14 mouse cellular contexts compared by ENCODE assay signal in genomic region chr7:96672322-96672914, GRCm38 (mm10).
DNase-seq lines count a peak whose midpoint lies in the region; ATAC-seq lines count a peak whose summit lies in the region.
"Had no signal": no experiment of that assay in that cellular context is flagged by ENCODE, and none has a peak within 500 bp of the region (broad histone marks: within the 10 kb centered on the region; RNA-seq: fewer than 3 reads in every experiment).

No protein-coding gene starts in this region.

- H3K4me2 ChIP-seq in forebrain, embryonic 13.5 days, result peak overlapping the region; percentile 6; the same call in 1 of the 2 replicates
- H3K4me2 ChIP-seq in intestine, embryonic 16.5 days (ENCODE audit: low read depth, low read length), result no peak overlapping the region
- H3K4me2 ChIP-seq: limb, embryonic 13.5 days had no signal

- no peak overlapping the region for H3K4me3 ChIP-seq in forebrain, embryonic 13.5 days
- H3K4me3 ChIP-seq in intestine, embryonic 16.5 days (ENCODE audit: low read length), result no peak overlapping the region
- H3K4me3 ChIP-seq: gastrocnemius, adult 2 months; limb, embryonic 13.5 days; megakaryocyte, embryonic 14.5 days had no signal

- peaks cover 49% of the 10 kb centered on the region for H3K27me3 ChIP-seq in forebrain, embryonic 13.5 days
- no peaks in the 10 kb centered on the region for H3K27me3 ChIP-seq in intestine, embryonic 16.5 days (replicated peaks; ENCODE audit: control insufficient read depth, insufficient read depth, low read length)

- 2% methylated on average over 6 of the region's 6 CpGs for WGBS in forebrain, embryonic 13.5 days
- WGBS in intestine, embryonic 16.5 days, result 45% methylated on average over 6 of the region's 6 CpGs

- peak; percentile 91 for ATAC-seq in forebrain, embryonic 13.5 days
- no peak for ATAC-seq in intestine, embryonic 16.5 days

- DNase-seq in kidney, adult 9 months, result peak; percentile 6
- no peak for DNase-seq in kidney, adult 18-20 months
- peak; percentile 70 for DNase-seq in brain, adult 2 months (ENCODE audit: low read depth, low spot score)
- DNase-seq in mesoderm, embryonic 11.5 days (ENCODE audit: low read depth, low spot score), result peak; percentile 65
- no peak for DNase-seq in adrenal gland, adult (ENCODE audit: inconsistent age in 2 of 2, low spot score in 1 of 2)
- no peak for DNase-seq in left cerebral cortex, adult 8-10 months (ENCODE audit: low spot score in 2 of 2)
- DNase-seq: B cell, adult 2 months; gastrocnemius, adult 2 months; heart, postnatal 10 days; right cerebral cortex, adult 18-20 months had no signal

- peak overlapping the region; percentile 74 for H3K27ac ChIP-seq in forebrain, embryonic 13.5 days
- H3K27ac ChIP-seq in intestine, embryonic 16.5 days (ENCODE audit: low read length), result no peak overlapping the region
- H3K27ac ChIP-seq: gastrocnemius, adult 2 months; limb, embryonic 13.5 days had no signal

- H3K4me1 ChIP-seq in forebrain, embryonic 13.5 days, result peaks cover 48% of the 10 kb centered on the region
- peaks cover 4% of the 10 kb centered on the region; the same call in 1 of the 2 replicates for H3K4me1 ChIP-seq in intestine, embryonic 16.5 days (ENCODE audit: control insufficient read depth, insufficient read depth, low read length)
- H3K4me1 ChIP-seq: megakaryocyte, embryonic 14.5 days had no signal

- H3K36me3 ChIP-seq in forebrain, embryonic 13.5 days (ENCODE audit: poor library complexity, severe bottlenecking), result no peaks in the 10 kb centered on the region
- H3K36me3 ChIP-seq in intestine, embryonic 16.5 days (ENCODE audit: control insufficient read depth, insufficient read depth, low read length), result no peaks in the 10 kb centered on the region
- H3K36me3 ChIP-seq: limb, embryonic 13.5 days had no signal

- no peaks in the 10 kb centered on the region for H3K9me3 ChIP-seq in forebrain, embryonic 13.5 days (replicated peaks)
- no peaks in the 10 kb centered on the region for H3K9me3 ChIP-seq in intestine, embryonic 16.5 days (ENCODE audit: control insufficient read depth, low read length)
- H3K9me3 ChIP-seq: limb, embryonic 13.5 days; megakaryocyte, embryonic 14.5 days had no signal

- H3K9ac ChIP-seq in forebrain, embryonic 13.5 days, result no peak overlapping the region
- no peak overlapping the region for H3K9ac ChIP-seq in intestine, embryonic 16.5 days (ENCODE audit: low read depth, low read length)
- H3K9ac ChIP-seq: limb, embryonic 13.5 days had no signal

Comparison
In these comparisons a context has a peak if more than half of its experiments do, and no peak if none do; other contexts are left out.
1. DNase-seq: peak in kidney, adult 9 months (single experiment), brain, adult 2 months (single experiment) and mesoderm, embryonic 11.5 days (single experiment); none in kidney, adult 18-20 months (single experiment), adrenal gland, adult (0 of 2) and left cerebral cortex, adult 8-10 months (0 of 2).